Mouse (Mus musculus) lung, adult 18-20 months (tissue): ENCODE results near the gene Pgap3.
A peak's percentile ranks its signal among the peaks of the same experiment; 100 is the strongest.
"Not testable (repeated sequence)": the region's sequence is repeated elsewhere in the genome, so short reads cannot be mapped to it uniquely, and the experiment has no call there.

ENCODE experiments used
- DNase-seq, 2 experiments: peaks; one replicate each; pipeline ENCODE4 v3.0.0; 2022; ENCODE audit warnings: mixed read lengths in 2 of 2

Pgap3 gene

DNA sequence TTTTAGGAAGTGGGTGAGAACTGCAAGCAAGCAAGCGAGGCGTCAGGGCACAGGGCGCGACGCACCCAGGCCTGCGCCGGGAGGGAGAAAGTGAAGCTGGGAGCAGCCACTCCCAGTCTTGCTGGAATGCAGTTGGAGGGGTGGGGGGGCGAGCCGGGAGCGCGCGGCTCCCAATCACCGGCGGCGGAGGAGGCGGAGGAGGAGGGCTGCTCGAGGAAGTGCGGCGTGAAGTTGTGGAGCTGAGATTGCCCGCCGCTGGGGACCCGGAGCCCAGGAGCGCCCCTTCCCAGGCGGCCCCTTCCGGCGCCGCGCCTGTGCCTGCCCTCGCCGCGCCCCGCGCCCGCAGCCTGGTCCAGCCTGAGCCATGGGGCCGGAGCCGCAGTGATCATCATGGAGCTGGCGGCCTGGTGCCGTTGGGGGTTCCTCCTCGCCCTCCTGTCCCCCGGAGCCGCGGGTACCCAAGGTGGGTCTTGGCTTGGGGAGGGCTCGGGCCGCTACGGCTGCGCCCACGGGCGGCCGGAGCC, 12.0 kb upstream of the Pgap3 start, which contains the start of gene Erbb2:
Gene Erbb2 (plus strand): TSS at position 198 of the 524 bp plus-strand sequence.
- DNase-seq, result peak; percentile 82 to 89

DNA sequence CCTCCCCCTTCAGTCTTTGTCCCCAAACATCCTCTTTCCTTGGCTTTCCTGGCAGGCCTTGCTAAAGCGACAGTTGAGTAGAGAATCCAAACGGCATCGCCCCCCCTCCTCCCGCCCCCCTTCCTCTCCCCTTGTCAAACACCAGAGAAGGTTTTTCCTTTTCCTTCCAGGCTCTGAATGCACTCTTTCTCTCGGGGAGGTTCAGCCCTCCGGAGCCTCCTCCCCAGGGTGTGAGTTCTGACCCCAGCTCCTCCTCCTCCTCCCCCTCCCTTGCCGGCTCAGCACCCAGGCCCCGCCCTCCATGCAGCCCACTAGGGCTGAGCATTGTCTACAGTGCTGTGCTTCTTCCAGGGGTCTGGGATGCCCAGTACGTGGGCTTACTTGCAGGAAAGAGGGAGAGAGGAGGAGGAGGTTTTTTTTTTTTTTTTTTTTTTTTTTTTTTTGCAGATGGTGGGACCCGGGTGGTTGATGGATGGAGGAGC, 9.1 kb upstream of the Pgap3 start:
- DNase-seq, result no peak

DNA sequence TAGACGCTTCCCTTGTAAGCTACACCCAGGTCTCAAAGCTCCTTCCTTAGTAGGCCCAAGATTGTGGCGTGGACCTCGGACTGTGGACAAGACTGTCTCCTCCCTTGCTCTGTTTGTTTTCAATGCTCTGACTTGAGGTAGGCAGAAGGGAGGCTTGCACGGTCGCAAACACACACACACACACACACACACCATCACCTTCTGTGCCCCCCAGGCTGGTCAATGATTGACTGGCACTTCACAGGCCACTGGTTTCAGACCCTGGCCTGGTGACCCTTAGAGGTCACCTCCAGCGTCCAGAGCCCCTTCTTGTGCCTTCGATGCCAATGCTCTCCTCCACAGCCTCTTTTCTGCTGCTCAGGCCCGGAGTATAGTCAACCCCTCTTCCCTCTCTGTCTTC, 8.6 kb upstream of the Pgap3 start:
- no peak for DNase-seq

DNA sequence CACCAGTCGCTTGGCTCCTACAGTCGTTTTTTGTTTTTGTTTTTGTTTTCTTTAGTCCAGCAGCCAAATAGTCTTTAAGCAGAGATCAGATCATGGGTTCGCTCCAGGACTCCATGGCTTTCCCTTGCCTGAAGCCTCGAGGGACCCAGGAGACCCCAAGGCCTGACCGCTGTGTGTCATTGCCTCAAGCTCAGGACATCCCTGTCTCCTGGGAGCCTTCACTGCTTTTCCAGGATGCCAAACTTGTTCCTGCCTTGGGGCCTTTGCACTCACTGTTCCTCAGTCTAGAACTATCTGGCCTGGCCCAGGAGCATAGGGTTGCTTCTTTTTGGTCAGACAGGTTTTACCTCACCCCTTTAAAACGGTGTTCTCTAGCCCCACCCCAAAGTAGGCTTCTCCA, 6.3 kb upstream of the Pgap3 start:
- no peak for DNase-seq

DNA sequence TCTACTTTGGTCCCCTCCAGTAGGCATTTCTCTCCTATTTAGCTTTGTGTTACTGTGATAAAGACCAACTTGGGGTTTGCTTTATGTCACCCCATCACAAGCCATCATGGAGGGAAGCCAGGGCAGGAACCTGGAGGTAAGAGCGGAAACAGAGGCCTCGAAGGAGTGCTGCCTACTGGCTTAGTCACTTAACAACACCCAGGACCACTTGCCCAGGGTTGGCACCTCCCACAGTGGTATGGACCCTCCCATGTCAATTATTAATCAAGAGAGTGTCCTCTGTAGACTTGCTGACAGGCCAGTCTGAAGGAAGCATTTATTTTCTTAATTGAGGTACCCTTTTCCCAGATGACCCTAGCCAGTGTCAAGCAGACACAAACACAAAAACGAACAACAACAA, 526 bp upstream of the Pgap3 start:
- no peak for DNase-seq

DNA sequence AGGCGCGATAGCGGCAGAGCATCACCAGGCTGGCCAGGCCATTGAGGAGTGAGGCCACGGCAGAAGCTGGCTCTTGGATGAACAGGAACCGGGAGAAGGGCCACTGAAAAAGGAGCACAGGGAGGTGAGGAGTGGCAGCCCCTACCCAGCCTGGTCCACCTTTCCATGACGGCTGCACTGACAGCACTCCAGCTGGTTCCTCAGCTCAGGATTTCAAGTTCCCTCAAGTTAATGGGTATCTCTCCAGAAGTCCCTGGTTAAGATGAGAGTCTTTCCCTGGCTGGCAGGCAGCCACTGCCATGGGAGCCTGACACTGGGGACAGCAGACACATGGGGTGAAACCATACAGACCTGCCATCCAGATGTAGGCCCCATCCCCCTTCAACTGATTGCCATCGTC, 2.3 kb downstream of the Pgap3 start:
- no peak for DNase-seq

DNA sequence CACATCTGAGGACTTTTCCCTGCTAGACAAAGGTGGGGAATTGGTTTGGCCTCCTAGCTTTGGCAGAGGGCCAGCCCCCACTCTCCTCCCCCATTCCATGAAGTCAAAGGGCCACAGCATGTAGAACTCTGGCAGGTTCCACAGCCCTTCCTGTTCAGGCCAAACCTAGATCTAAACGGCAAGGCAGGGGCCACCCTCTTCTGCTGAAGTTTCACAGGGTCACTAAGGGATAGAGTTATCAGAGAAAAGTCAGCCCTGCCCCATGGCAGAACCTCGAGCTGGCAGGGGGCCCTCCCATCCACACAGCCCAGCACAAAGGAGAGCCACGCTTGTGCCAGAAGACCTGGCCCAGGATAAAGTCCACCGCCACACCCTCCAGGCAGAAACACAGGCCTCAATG, 5.2 kb downstream of the Pgap3 start:
- no peak for DNase-seq

DNA sequence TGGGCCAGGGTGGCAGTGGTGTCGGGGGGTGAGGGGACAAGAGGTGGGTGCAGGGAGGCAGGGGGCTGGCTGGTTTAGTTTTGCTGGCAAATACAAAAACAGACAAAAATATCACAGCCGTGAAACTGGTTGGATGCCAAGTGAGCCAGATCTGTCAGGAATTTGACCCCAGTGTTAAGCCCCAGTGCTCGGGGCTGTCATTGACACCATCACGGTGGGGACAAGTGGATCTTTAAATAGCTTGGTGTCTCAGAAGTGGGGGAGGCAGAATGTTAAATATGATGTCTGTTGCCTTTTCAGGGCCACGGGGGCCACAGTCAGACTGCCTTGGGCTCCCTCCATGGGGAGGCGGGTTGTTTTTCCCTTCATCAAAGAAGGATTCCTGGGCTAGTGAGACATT, 6.0 kb downstream of the Pgap3 start:
- DNase-seq, result no peak

DNA sequence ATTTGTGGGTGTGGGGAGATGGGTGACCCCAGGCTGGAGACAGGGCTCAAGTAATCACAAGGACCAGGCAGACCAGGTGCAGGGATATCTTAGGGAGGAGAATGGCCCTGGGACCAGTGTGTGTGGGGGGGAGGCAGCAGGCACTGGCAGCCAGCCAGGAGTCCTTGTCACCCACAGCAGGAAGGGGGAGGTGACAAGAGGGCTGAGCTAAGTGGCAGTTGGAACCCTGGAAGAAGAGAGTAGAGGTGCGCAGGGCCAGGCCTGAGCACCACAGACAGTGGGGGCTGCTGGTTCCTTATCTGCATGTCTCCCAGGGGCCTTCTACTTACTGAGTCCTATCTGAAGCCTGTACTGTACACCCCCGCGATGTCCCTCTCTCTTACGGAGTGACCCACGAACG, 7.0 kb downstream of the Pgap3 start:
- DNase-seq, result peak; percentile 67 to 75

DNA sequence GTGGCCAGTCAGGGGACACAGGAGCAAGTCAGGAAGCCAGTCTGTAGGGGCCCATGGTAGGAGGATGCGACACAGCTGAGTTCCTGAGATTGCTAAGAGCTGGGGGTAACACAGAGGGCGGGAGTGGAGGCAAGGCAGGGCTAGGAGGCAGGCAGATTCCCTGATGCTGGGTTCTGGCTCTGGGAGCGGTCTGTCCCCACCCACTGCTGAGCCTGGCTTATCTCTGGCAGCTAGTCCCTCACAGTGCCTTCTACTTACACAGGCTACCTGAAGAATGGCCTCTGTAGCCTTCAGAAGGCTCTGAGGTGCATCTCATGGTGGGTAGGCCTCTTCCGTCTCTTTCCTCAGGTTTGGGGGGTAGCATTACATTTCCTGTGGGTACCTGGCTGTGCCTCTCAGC, 7.6 kb downstream of the Pgap3 start:
- DNase-seq, result no peak

DNA sequence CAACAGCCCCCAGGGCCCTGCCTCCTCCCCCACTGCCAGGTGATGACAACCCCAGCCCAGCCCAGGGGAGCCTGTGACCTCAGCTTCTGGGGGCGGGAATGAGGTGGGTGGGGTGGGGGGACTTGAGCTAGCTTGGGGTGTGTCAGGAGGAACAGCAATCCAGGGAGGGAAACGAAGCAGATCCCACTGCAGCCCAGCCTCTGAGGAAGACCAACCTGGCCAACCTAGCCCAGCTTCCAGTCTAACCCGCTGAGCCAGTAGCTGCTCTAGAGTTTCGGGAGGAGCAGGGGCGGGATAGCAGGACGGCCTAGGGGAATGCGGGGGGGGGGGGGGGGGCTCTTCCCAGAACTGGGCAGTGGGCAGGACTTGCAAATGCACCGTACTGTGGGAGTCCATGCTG, 8.3 kb downstream of the Pgap3 start:
- no peak for DNase-seq

DNA sequence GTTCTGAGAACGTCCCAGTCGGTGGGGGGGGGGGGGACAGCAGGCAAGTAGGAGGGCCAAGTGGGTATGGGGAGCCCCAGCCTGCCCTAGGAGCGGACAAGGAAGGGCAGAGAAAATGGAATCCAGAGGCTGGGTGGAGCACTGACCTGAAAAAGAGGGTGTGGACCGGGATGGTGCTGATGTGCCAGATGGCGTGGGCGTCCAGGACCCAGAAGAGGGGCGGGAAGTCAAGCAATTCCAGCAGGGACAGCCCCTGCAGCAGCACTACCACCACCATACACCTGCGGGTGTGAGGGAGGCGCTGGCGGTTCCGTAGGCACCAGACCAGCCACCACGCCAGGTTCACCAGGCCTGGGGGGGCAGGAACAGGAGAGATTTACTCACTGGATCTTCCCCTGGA, 10.1 kb downstream of the Pgap3 start:
- DNase-seq, result no peak

DNA sequence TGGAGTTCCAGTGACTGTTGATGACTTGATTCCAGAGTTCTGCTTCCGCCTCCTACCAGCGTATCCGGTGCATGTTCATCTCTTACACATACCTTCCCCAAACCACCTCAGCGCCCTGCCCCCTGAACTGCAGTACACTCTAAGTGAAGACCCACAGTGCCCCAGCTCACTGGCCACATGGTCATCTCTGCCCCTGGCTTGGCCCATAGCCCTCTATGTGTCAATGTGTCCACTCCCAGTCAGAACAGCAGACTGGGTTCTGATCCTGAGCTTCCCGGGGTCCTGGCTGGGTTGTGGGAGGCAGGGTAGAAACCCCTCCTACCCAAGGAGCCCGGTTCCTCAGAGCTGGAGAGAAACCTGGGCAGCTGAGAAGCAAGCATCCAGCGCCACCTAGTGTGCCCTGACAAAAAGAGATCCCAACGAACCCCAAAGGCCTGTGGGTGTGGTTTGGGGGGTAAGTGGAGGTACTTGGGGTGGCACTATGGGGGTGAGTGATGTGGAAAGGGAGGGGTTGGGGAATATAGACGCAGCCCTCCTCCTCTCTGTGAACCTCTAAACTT, 11.0 kb downstream of the Pgap3 start:
- DNase-seq, result peak; percentile 56 to 68

DNA sequence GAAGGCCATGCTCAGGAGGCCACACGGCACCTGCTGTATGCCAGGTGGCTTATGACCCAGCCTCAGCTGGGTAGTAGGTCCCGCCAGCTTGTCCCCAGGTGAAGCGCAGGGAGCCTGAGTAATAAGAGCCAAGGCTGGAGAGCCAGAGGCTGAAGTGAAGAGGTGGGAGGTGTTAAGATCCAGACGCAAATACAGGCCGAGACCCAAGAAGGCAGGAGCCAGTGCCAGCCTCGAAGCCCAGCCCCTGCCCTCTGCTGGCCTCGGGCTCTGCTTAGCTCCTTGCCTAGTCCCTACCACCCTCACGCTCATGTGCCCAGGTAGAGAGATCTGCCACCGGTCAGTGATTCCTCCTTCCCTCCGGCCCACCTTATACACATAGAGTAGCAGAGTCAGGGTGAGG, 12.0 kb downstream of the Pgap3 start:
- peak; percentile 45 to 63 for DNase-seq

DNA sequence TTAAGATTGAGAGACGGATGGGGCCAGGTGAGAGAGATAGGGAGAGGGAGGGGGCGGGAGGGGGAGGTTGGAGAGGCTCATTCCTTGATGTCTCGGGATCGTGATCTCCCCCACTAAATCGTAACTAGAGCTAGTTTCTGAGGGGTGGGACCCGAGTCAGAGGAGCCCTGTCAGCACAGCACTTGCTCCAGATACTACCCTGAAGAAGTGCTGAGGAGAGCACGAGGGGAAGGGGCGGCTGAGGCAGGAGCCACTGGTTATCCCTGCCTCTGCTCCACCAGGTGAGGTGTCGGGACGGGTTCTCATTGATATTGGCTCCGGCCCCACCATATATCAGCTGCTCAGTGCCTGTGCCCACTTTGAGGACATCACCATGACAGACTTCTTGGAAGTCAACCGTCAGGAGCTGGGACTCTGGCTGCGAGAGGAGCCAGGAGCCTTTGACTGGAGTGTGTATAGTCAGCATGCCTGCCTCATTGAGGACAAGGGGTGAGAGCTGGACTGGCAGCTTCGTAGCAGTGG, 13.2 kb downstream of the Pgap3 start:
- DNase-seq, result no peak

DNA sequence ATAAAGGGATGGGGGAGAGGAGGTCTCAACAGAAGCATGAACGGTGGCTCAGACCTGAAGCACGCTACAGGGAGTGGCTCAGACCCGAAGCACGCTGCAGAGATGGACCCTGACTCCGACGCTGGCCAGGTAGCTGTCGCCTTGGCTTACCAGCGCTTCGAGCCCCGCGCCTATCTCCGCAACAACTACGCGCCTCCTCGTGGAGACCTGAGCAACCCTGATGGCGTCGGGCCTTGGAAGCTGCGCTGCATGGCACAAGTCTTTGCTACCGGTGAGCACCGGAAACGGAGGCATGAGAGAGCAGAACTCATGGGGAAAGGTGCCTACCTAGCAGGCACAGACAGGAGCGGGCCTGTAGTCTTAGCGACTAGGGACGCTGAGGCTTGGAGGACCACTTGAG, 13.7 kb downstream of the Pgap3 start:
- DNase-seq, result no peak

DNA sequence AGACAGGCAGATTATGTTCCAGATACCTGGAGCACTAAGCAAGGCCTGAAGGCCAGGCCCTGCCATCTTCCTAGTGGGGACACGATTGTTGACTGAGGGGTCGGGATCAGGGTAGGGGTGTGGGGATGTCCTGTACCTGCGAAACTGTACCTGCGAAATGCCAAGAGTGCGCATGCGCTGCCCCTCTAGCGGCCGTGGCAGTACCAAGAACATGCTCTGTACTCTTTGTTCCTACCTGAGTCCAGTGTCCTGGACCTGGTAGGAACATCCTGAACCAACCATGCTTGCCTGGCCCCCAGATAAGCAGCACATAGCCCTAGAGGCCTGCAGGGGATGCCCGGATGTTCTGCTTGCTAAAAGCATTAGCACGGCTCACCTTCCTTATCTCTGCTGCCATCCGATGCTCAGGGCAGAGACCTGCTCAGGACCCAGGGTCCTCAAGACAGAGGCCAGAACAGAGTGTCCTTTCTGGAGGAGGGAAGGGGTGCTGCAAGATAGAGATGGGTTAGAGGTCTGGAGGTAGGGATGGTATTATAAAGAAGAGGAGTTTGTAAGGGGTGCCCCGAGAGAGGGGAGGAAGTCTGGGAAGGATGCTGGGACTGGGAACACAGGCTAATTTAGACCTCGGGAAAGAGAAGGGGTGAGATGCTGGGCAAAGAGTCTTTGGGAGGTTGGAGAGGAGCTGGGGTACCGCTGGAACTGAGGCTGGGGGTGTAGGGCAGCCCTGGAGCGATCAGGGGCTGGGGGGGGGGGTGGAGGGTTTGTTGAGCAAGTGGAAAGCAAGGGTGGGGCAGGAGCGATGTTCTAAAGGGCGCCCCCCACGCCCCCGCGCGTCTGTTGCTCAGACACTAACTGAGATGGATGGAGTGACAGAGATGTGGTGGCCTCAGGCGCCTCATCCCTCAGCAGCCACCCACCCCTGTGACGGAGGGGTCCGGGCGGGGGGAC, 14.4 kb downstream of the Pgap3 start, which contains the start of gene Pnmt:
Gene Pnmt (plus strand): TSS at position 813 of the 948 bp plus-strand sequence.
- no peak for DNase-seq

DNA sequence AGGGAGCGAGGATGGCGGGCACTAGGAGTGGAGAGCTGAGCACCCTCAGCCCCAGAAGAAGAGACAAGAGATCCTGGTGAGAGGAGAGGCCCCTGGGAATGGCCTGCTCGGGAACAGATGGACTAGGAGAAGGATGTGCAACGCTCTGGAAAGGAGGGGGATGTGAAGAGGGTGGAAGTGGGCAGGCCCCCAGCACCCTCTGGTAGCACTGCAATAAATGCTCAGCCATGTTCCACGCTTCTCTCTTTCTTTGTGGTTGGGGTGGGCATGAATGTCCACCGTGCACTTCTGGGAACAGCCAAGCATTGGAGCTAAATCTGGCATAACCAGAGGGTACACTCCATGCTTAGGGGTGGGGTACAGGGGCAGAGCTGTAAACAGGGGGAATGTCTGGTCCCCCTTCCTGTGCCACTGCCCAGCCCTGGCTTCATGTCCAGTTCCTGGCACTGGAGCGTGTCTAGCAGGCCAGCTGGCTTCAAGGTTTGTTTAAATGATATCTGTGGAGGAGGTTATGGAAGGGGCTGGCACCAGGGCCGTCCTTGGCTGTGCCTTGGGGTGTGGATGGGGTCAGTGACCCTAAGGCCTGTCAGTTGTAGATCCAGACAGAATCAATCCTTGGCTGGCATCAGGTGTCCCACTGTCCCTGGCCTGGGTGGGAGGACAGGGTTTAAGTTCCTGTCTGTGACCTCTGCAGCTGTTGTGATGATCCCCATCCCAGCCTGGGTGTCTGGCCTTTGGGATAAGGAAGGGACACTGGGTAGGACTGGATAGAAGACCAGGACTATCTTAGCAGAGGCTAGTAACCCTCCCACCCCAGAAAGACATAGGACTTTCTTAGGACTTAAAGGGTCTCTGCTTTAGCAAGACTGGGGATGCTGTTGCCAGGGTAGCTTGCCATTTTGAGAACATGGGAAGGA, 15.3 kb downstream of the Pgap3 start:
- peak; percentile 46 to 47 for DNase-seq

DNA sequence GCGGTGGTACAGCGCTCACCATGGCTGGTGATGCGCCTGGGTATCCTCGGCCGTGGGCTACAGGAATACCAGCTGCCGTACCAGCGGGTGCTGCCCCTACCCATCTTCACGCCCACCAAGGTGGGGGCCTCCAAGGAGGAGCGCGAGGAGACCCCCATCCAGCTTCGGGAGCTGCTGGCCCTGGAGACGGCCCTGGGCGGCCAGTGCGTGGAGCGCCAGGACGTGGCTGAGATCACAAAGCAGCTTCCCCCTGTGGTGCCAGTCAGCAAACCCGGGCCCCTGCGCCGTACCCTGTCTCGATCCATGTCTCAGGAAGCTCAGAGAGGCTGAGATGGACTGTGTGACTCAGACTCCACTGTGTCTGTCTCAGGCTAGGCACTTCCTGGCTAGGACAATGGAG, 16.1 kb downstream of the Pgap3 start:
- no peak for DNase-seq

DNA sequence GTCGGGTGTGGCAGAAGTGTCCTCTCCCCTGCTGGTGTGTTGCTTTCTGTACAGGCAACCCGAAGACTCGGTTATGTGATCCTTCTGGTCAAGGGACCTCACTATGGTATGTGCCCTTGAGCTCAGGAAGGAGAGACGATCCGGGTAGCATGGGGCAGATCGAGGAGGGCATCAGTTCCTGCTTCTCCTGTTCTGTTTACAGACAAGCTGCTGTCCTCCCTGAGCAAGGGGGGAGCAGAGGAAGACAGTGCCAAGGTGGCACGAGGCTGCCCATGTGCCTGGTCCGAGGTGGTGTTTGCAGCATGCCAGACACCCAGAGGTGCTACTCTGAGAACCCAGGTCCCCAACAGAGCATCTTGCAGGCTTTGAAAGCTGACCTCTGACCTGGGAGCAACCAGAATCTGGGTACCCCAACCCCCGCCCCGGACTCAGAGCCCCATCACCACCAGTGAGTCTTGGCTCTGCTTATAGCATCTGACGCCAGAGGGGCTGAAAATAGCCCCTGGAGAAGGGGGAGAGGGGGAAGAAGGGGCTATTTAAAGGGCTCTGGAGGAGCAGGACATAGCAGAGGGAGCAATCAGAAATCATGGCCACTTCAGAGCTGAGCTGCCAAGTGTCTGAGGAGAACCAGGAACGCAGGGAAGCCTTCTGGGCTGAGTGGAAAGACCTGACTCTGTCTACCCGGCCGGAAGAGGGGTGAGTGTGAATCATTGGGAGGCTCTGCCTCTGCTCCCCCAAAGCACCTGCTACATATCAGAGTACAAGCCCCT, 16.8 kb downstream of the Pgap3 start, which contains the start of gene Tcap:
Gene Tcap (plus strand): TSS at position 551 of the 770 bp plus-strand sequence.
- DNase-seq, result no peak

DNA sequence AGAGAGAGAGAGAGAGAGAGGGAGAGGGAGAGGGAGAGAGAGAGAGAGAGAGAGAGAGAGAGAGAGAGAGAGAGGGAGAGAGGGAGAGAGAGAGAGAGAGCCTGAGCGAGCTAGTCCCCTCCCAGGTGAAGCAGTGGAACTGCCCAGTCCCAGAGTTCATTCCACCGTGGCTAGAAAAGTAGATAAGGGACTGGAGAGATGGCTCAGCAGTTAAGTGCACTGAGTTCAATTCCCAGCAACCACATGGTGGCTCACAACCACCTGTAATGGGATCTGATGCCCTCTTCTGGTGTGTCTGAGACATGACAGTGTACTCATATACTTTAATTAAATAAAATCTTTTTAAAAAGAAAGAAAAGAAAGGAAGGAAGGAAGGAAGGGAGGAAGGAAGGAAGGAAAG, 17.9 kb downstream of the Pgap3 start:
- DNase-seq, result not testable (repeated sequence)

DNA sequence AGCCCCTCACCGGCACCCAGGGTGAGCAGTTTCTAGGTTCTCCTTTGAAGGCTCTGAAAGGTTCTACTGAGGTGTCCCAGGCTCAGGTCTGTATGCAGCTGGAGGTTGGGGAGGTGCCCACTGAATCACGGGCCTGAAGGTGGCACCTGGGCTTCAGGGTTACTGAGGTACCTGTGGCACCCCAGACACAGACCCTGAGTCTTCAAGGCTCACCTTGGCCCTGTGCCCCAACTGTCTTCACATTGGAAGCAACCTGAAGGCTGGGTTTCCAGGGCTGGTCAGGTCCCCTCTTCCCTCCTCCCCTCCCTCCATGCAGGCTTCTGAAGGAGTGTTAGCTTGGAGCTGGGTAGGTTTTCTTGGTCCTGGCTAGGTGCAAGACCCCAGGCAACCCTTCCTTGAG, 18.6 kb downstream of the Pgap3 start:
- DNase-seq, result no peak
